Mouse (Mus musculus): ENCODE results near the gene Cplx2.

GRCm38 (mm10) chr13:54403224-54404070 is 32.3 kb downstream of the Cplx2 start:
- TF ChIP-seq POLR2A (IDR thresholded peaks at IDR 0.05; ENCODE audit: borderline replicate concordance, extremely low read depth, insufficient read depth, insufficient read length, poor library complexity, severe bottlenecking) = no peak
- TF ChIP-seq CTCF (IDR thresholded peaks at IDR 0.05; ENCODE audit: borderline replicate concordance, extremely low read depth, insufficient read depth, insufficient read length) = no peak

Data from brain, embryonic 14.5 days (tissue).